ENCODE assay signal across 8 mouse cellular contexts in the genomic region with DNA sequence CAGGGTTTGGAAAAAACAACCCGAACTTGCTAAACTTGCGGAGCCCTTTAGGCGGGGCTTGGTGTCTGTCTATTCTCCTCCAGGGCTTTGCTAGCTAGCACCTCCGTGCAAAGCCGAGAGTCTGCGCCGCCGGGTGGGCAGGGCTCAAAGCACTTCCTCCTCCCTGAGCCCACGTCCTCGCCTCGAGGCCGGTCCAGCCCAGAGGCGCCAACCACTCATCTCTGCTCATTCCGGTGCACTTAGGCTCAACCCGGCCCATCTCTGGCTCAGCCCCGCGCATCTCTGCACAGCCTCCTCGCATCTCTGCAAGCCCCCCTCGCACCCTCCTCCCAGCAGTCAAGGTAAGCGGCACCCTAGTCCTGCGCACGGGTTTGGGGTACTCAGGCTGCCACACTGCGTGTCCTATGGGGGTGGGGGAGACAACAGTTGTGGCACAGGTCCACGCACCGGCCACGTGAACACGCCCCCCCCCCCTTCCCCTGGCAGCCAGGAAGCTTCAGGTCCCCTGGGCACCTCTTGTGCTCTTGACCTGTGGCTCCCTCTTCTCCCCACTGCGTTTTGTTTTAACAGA. TPM values are rescaled to one million over a fixed set of nuclear protein-coding genes. Genes with fewer than 3 reads are reported as not detected.
DNase-seq lines count a peak whose midpoint lies in the region; ATAC-seq and TF ChIP-seq lines count a peak whose summit lies in the region.

No protein-coding gene starts in this region.

- H3K9me3 ChIP-seq in heart, embryonic 14.5 days (ENCODE audit: control insufficient read depth, low read length): no peaks in the 10 kb centered on the region
- no peaks in the 10 kb centered on the region for H3K9me3 ChIP-seq in liver, embryonic 12.5 days (replicated peaks)

- no peaks in the 10 kb centered on the region for H3K36me3 ChIP-seq in heart, embryonic 14.5 days (ENCODE audit: control insufficient read depth, insufficient read depth, low read length)
- H3K36me3 ChIP-seq in liver, embryonic 12.5 days: no peaks in the 10 kb centered on the region
- H3K36me3 ChIP-seq in myocyte (ENCODE audit: control insufficient read depth, insufficient read depth): no peaks in the 10 kb centered on the region

- peak overlapping the region; percentile 34 for H3K4me3 ChIP-seq in heart, embryonic 14.5 days (ENCODE audit: control insufficient read depth in 1 of 2, insufficient read depth in 1 of 2, low read depth in 1 of 2, low read length in 2 of 2)
- H3K4me3 ChIP-seq in liver, embryonic 12.5 days: peak overlapping the region; percentile 65
- peak overlapping the region; percentile 29 for H3K4me3 ChIP-seq in myocyte

- peak; percentile 85 for ATAC-seq in erythroid progenitor cell, adult 5-6 weeks (replicated peaks; ENCODE audit: low FRiP score, poor library complexity, severe bottlenecking)
- peak; percentile 59 for ATAC-seq in heart, embryonic 14.5 days (ENCODE audit: insufficient number of reproducible peaks, insufficient read depth, low FRiP score, low read depth)
- peak; percentile 86 for ATAC-seq in liver, embryonic 12.5 days

- H3K27ac ChIP-seq in heart, embryonic 14.5 days (replicated peaks in 1 of 2; ENCODE audit: control insufficient read depth in 1 of 2, insufficient read depth in 1 of 2, low read depth in 2 of 2, low read length in 2 of 2): no peak overlapping the region
- H3K27ac ChIP-seq in liver, embryonic 12.5 days: peak overlapping the region; percentile 78

- 1% methylated on average over 28 of the region's 28 CpGs for WGBS in heart, embryonic 14.5 days
- under 1% methylated on average over 28 of the region's 28 CpGs for WGBS in liver, embryonic 12.5 days (ENCODE audit: insufficient replicate concordance)

- H3K27me3 ChIP-seq in heart, embryonic 14.5 days (ENCODE audit: control insufficient read depth, insufficient read depth, low read length): no peaks in the 10 kb centered on the region
- H3K27me3 ChIP-seq in liver, embryonic 12.5 days (replicated peaks): no peaks in the 10 kb centered on the region; the same call in 1 of the 2 replicates
- H3K27me3 ChIP-seq in myocyte (ENCODE audit: control insufficient read depth, insufficient read depth, insufficient read length): no peaks in the 10 kb centered on the region

- peak; percentile 34 for TF ChIP-seq POLR2A in myocyte (IDR thresholded peaks at IDR 0.05; ENCODE audit: insufficient read length, low read depth)

- H3K4me1 ChIP-seq in heart, embryonic 14.5 days (ENCODE audit: control insufficient read depth in 2 of 2, insufficient read depth in 2 of 2, low read length in 2 of 2): peaks cover 2 to 7% of the 10 kb centered on the region in 2 experiments; a peak in 1 of 4 replicates
- H3K4me1 ChIP-seq in liver, embryonic 12.5 days: peaks cover 44% of the 10 kb centered on the region

- peak overlapping the region; percentile 69 for H3K4me2 ChIP-seq in heart, embryonic 14.5 days (ENCODE audit: low read length)
- peak overlapping the region; percentile 92 for H3K4me2 ChIP-seq in liver, embryonic 12.5 days
- peak overlapping the region; percentile 68 for H3K4me2 ChIP-seq in myocyte (ENCODE audit: low read depth)

- peak overlapping the region; percentile 21; the same call in 1 of the 2 replicates for H3K9ac ChIP-seq in heart, embryonic 14.5 days (ENCODE audit: low read length)
- peak overlapping the region; percentile 78 for H3K9ac ChIP-seq in liver, embryonic 12.5 days

- H3ac ChIP-seq in myocyte (ENCODE audit: control insufficient read depth, insufficient read length): no peak overlapping the region

- peak; percentile 81 to 88 for DNase-seq in thymus, adult 18-20 months
- no peak for DNase-seq in thymus, postnatal 0 days (ENCODE audit: low spot score)
- peak; percentile 43 for DNase-seq in kidney, postnatal 14 days
- peak; percentile 87 to 91 for DNase-seq in spleen, postnatal 4 days (ENCODE audit: low spot score in 2 of 2)

- no peaks in the 10 kb centered on the region for H3K79me2 ChIP-seq in myocyte (ENCODE audit: control insufficient read depth, insufficient read depth)

TF ChIP-seq in myocyte, 11 proteins besides CTCF, POLR2A, EP300 and RAD21:
- TF ChIP-seq REST (IDR thresholded peaks at IDR 0.05; ENCODE audit: insufficient read depth, insufficient read length): no peak
- TF ChIP-seq SRF (IDR thresholded peaks at IDR 0.05; ENCODE audit: control insufficient read depth, insufficient read length, low read depth): no peak
- TF ChIP-seq E2F4 (IDR thresholded peaks at IDR 0.05; ENCODE audit: insufficient read depth): no peak
- no peak for TF ChIP-seq USF1 (IDR thresholded peaks at IDR 0.05; ENCODE audit: low read depth)
- TF ChIP-seq TCF12 (IDR thresholded peaks at IDR 0.05; ENCODE audit: insufficient read depth, poor library complexity, severe bottlenecking): no peak
- no peak for TF ChIP-seq CEBPB (IDR thresholded peaks at IDR 0.05; ENCODE audit: insufficient read depth, poor library complexity, severe bottlenecking)
- no peak for TF ChIP-seq MYOG (IDR thresholded peaks at IDR 0.05; ENCODE audit: control insufficient read depth in 1 of 3, insufficient read depth in 1 of 3, insufficient read length in 2 of 3, low read depth in 2 of 3)
- TF ChIP-seq POLR2AphosphoS2 (IDR thresholded peaks at IDR 0.05; ENCODE audit: insufficient read length, low read depth): no peak
- no peak for TF ChIP-seq MYOD1 (IDR thresholded peaks at IDR 0.05; ENCODE audit: control insufficient read depth in 1 of 3, insufficient read length in 2 of 3, low read depth in 2 of 3)
- TF ChIP-seq MAX (IDR thresholded peaks at IDR 0.05; ENCODE audit: low read depth): no peak
- no peak for TF ChIP-seq TCF3 (IDR thresholded peaks at IDR 0.05; ENCODE audit: insufficient read length, low read depth)

RNA-seq across cellular contexts. Expression of a gene that starts 0.4 kb away (rescaled TPM):
- polyA plus RNA-seq in thymus, postnatal 0 days (2015; fragmentation: Nextera tagmentation; extraction: Ambion mirVana): 51.9 and 63.0 TPM in 2 replicates
- total RNA-seq in erythroid progenitor cell, adult 5-6 weeks (2015; ENCODE audit: low replicate concordance): 41.8 and 60.8 TPM in 2 replicates
- total RNA-seq in erythroid progenitor cell, adult 5-6 weeks (2017; ENCODE audit: low replicate concordance): 7.2 and 16.9 TPM in 2 replicates
- 1.6 and 1.7 TPM in 2 replicates for polyA plus RNA-seq in heart, embryonic 14.5 days (2014; fragmentation: Nextera tagmentation; extraction: Ambion mirVana)
- 9.0 and 10.1 TPM in 2 replicates for polyA plus RNA-seq in liver, embryonic 12.5 days (2016; fragmentation: Nextera tagmentation; extraction: Ambion mirVana)
- 4.9 TPM for polyA plus RNA-seq in myocyte (2012; fragmentation: generic; extraction: Trizol)
